Mouse (Mus musculus) 3134 (cell line): ENCODE measurements around the gene Fstl4.
A peak's percentile ranks its signal among the peaks of the same experiment; 100 is the strongest.

Source experiments
- DNase-seq: peaks from one replicate; pipeline ENCODE4 v3.0.0-alpha.2; 2011; ENCODE audit warnings: low spot score; ENCODE audit not compliant: insufficient read length; ENCODE audit errors: extremely low read depth

Fstl4 gene

DNA sequence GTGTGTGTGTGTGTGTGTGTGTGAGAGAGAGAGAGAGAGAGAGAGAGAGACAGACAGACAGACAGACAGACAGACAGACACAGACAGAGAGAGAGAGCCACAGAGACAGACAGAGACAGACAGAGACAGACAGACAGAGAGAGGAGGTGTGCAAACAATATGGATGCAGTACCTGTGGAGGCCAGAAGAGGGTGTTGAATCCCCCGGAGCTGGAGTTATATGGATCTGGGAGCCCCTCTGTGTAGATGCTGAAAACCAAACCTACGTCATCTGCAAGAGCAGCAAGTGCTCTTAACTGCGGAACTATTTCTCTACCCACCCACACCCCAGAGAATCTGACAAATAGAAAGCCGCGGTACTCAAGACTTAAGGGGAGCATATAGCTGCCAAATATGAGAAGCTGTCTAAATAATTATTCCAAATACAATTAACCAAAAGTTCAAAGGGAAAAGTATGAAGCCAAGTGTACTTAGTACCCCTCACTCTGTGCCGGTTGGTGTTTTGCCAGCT, 247.6 kb downstream of the Fstl4 start:
- DNase-seq: no peak

DNA sequence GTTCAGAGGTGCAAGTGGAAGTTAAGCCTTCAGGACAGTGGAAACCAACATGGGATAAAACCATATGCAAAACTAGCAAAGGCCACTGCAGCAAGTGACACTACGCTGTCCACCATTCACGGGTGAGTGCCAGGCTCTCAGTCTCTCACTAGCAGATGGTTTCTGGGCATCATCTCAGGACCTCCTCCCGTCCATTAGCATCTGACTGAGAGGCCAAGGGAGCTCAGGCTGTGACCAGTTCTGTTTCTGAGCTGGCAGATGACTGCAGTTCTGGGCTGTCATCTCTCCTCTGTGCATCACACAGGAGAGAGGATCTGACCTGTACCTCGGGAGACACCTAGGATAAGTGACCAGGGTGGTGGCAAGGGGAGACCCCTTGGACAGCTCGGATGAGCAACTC, 249.5 kb downstream of the Fstl4 start:
- DNase-seq: no peak

DNA sequence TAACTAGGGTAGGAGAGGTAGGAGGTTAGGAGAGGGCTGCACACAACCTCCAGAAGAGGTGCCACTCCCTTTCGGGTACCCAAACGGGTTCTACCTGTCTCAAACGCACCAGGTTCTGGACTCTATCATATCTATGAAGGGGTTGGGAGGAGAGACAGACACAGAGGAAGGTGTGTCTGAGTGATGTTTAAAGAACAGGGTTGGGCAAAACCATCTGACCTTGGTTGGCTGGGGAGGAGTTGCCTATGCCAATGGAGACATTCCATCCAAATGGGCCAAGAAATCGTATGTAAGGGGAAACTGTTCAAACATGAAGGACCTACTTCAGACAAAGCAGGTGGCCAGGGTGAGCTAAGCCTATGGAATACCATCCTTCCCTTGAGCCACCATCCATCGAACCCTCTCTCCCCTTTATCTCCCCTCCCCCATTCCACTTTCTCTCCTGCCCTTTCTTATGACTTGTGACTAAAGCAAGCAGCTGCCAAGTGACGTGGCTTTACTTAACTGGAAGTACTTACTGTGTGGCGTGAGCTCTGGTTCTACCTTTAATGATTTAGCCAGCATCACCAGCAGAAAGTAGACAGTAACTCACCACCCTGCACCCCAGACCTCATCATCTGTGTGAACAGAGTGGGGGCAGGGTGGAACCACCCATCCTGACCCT, 252.1 kb downstream of the Fstl4 start:
- no peak for DNase-seq

DNA sequence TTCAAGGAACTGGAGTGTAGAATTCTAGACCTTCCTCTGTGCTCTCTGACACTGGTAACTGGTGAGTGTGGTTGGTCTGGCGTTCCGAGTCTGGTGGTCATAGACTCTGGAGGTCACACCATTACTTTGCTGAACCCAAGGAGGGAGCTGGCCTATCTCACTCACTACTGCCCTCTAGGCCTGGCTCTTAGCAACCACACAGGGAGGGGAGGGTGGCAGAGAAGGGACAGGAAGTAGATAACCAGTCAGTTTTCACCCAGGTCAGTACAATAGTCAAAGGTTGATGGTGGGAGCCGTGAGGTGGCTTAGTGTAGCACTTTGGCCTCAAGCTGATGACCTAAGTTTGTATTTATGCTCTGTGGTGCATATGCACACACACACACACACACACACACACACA, 255.1 kb downstream of the Fstl4 start:
- no peak for DNase-seq

DNA sequence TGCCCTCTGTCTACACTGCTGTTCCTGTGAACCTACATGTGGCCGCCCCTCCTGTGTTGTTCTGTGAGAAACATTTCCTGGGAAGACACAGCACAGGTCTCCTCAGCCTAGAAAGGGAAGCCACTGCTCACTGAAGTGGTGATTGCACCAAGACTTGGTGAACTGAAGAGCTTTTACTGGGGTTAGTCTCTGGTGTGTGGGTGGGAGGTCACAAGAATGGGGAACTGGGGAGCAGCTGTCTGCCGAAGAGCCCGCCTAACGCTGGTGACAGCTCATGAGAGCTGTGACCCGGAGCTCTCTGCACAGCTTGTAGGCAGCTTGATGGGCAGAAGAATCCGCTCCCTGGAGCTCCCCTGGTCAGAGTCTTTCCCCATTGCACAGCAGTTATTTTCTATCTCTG, 260.0 kb downstream of the Fstl4 start:
- DNase-seq: no peak

DNA sequence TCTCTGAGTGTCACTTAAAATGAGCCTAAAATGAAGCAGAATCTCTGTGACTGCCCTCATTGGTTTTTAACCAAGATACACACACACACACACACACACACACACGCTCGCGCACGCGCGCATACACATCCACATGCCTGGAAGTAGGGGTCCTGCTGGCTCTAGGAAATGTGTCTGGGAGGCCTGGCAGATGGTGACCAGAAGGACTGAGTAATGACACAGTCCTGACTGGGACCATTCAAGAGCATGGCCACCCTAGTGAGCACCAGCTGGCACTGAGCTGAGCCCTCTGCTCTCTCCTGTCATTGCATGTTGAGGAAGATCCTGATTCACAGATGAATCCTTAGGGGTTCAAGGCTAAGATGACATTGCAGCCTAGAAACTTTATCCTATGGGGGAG, 261.3 kb downstream of the Fstl4 start:
- DNase-seq: no peak

DNA sequence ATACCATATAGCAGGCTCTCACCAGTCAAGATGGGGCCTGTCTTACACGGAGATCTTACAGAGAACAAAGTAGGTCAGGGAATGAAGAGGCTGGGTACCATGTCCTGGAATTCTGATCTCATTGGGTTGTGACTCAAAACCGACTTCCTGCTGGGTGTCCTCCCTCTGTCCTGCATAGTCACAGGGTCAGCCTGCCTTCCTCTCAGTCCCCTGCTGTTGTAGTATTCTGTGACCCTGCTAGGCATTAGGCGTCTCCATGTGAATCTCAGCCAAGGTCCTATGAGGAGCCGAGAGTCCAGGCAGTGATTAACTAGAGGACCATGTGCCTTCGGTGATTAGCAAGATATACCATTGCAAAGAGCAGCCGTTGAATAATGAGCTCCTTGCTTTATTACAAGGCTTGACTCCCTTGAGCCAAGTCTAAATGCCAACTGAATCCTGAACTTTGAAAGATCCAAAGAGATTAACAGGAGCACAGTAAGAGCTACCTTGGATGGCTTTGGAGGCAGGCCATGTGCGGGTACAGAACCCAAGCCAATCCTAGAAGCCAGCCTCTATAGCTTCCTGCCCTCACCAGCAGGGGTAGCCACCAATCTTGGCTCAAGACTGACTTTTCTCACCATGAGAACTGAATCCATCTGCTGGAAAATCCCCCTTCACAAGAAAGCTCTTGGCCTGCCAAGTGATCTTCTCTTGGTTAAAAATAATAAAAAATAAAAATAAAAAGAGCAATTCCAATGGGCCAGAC, 264.2 kb downstream of the Fstl4 start:
- DNase-seq: no peak

DNA sequence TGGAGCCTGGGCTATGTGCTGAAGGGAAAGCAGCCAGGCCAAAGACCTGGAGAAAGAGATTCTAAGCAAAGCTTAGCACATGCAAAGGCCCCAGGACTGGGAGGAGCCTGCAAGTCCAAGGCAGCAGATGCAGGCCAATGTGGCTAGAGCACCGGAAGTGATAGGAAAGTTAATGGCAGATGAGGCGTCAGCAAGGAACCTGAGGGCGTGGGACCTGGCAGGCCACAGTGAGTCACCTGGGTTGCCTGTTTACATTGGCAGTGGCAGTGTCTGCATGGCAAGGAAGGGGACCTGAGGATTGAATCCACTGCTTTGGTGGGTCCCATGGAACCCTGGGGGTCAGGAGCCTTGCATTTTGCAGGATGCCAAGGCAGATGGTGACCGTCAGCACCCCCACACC, 267.3 kb downstream of the Fstl4 start:
- peak; percentile 11 for DNase-seq

DNA sequence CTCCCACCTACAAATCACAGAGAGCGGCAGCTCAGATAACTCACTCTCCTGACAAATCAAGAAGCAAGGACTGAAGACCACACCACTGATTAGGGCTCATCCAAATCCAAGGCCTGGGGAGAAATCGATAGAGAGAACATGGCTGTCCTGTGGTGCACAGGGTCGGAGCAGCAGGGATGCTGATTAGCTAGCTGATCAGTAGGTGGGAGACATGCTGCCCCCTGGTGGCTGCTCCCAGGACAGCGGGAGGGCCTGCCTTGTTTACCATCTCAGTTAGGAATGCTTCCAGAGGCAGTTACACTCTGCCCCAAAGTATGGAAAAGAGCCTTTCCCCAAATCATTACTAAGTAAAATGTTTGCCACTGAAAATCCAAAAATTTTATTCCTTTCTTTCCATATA, 267.9 kb downstream of the Fstl4 start:
- peak; percentile 31 for DNase-seq

DNA sequence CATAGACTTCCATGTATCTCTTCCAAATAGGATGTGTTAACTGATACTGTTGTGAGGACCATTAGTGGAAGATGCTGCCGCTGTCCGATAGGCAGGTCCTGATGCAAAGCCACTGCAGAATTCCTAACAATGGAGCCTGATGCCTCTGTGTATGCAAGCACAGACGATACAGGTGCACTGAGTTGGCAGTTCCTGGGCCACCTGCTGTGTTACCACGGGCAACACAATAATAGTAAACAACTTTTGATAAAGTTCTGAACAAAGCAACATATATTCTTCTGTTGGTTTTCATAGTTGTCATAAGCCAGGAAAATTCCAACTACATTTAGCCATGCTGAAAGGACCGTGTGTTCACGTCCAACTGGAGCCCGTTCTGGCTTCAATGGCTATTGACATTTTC, 271.0 kb downstream of the Fstl4 start:
- no peak for DNase-seq

DNA sequence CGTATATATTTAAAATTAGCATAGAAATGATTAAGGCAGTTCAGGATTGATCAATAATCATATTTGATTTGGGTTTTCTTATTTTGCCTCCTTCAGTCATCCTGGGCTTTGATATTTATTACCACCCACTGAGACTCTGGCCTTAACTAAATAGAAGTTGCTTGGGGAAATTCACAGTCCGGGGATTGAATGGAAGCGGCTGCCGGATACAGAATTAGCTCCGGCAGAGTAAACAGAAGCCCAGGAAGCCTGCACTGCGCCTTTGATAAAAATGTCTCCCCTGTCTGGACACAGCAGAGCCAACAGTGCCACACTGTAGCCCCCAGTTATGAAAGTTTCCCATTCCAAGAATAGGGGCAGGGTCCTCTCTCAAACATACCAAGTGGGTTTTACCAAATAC, 282.4 kb downstream of the Fstl4 start:
- DNase-seq: no peak

DNA sequence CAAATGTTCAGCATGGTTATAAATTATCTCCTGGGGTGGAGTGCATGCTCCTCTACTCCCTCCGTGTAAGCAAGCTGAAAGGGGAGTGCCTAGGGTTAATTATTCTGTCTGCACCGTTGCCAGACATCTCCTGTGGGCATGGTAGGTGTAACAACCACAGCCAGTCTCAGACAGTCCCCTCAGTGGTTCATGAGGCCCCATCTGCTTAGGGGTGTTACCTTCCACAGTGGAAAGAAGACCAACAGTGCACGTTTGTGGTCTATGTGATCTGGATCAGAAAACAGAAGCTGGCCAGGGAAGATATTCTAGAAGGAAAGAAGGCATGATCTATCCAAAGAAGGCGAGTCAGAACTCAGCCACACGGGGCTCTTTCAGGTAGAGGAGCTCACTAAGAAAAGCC, 289.7 kb downstream of the Fstl4 start:
- no peak for DNase-seq

DNA sequence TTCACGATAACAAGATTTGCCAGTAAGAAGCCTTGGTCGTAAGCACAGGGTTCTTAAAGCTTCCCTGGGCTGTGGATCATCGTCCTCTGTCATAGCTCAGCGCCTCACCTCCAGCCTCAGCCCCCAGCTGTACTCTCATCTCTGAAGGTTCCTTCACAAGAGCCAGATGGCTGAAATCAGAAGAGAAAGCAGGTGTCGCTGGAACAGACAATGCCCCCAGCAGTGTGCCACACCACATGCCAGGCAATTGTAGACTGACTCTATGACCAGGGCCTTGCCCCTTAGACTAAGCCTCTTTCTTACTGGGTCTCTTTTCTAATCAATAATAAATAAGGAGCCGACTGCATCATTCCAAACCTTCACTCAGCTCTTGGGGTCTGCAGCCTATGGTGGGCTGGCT, 291.5 kb downstream of the Fstl4 start:
- DNase-seq: no peak

DNA sequence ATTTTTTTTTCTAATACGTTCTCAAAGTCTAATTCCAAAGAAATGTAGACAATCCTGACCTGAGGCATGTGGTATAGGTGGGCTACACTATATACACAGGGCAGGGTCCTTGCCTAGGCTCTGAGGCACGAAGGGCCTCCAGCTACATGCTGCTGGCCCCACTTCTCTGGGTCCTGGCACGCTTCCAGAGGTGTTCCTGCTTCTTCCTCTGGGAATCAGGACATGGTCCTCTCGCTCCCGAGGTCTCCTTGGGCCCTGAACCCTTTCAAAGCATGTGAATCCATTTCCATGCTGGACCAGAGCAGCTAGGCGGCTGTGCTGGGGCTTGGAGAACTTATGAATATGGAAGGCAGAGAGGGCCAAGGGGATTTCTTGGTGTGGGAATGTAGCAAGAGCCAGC, 292.3 kb downstream of the Fstl4 start:
- DNase-seq: no peak

DNA sequence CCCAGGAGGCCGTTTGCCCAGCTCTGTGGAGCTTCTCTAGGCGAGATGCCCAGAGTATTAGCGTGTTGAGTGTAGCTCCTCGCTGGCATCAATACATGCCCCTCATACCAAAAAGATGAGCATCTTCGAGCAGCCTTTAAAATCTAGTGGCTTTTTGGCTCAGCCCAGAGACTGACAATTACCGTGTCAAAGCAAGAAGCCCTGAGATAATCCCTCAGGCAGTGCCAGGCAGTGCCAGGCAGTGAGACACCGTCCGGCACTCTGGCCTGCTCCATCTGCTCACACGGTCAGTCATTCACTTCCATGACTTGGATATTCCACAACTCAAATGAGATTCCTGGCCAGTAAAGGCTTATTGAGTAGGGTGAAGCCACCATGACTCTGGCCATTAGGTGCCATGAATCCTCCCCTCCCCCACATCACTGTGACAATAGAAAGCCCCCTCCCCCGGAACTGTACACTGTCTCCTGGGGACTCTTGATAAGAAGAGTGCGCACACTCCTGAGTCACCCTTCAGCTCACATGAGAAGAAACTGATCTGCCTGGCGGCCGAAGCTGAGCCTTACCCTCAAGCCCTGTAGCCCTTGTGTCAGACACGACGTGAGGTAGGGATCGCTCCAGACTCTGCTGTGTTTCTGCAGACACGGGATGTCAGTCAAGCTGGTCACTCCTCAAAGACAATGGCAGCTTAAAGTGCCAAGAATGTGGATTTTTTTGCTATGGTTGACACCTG, 293.6 kb downstream of the Fstl4 start:
- DNase-seq: no peak

DNA sequence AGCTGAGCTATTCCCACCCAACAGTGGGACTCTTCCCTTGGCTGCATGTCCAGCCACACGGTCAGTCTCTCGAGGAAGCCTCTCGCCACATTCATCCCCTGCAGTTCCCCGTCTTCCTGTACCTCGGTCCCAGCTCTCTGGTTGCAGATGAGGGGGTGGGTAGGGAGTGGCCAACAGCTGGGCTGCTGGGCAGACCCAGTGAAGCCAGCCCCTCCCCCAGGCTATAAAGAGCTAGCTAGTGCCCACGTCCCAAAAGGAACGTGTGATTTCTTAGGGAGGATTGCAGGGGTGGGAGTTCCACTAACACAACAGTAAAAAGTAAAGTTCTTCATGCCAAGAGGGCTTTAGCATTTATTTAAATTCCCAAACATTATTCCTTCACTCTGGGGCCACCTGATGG, 294.1 kb downstream of the Fstl4 start:
- DNase-seq: no peak

DNA sequence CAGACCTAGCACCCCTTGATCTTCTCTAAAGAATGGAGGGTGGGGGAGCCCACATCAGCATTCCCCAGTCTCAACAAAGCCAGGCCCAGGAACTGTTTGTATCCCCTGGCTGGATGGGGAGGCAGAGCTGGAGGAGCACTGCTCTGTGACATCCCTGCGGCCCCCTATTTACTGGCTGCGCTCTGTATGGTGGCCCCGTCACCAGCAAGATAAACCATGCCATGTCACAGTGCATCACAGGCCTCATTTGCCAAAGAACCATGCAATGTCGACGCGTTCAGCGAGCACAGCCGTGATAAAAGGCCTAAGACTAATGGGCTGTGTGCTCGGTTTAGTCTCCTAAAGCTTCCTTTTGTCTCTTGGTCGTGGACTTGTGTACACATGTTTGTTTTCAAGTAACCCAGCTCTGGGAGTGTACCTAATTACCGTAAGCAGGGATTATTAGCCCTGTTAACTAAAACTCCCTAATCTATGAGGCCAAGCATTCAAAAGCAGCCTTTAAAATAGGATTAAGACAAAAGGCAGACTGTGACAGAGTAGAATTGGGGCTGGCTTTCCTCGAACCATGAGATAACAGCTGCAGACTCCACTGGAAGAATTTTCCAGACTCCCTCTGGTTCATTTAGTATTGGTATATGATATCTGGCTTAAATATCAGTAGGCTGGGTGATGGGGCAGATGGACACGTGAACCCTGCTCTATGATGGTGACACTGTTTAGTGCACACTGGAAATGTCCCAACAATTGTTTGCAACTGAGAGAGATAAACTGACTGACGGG, 303.5 kb downstream of the Fstl4 start:
- DNase-seq: no peak

DNA sequence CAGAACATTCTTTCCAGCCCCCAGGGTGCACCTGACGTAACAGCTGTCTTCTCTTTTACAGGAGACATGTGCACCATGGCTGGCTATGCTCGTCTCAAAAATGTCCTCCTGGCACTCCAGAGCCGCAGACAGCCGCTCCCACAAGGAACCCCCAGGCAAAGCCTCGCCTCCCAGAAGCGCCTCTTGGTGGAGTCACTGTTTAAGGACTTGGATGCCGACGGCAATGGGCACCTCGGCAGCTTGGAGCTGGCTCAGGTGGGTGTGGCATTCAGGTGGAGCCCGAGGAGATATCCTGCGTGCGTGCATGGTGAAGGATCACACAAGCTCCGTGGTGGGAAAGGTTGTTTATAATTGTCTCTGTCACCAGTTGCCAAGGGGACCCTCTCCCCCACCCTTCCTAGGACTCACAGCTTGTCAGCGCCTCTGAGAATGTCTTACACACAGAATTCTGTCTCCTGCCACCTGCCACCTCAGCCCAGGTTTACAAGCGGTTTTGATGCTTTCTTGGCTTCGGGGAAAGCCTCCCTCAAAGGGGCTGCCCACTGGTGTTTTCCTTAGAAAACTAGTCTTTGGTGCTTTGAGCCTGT, 304.1 kb downstream of the Fstl4 start:
- no peak for DNase-seq

DNA sequence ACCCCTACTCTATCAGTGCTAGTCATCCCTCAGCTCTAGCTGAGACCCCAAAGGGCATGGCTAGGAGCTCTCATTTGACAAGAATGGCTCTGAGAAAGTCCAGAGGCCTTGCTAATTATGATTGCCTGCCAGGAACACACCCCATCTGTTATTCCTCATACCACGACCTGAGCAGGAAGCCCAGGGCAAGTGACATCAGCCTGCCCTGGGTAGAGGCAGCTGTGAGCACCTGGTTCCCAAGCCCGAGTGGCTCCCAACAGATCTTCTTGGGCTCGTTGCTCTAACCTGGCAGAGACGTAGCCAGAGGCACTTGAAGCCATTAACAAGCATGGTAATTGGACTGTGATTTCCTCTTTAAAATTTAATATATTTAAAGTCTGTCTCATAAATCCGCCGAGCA, 305.3 kb downstream of the Fstl4 start:
- DNase-seq: no peak

DNA sequence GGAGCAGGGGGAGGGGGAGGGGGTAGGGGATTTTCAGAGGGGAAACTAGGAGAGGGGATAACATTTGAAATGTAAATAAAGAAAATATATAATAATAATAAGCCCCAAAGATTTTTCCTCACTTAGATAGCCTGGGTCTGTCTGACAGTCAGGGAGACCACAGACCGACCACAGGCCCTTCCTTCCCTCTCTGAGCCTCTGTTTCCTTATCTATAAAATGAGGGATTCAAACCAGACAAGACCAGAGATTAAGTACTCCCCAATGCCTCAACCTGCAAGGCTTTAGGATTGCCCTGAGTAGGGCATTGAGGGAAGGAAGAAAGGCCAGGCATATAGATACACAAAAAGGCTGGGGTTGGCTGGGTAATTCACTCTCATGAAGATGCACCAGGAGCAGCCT, 307.2 kb downstream of the Fstl4 start:
- DNase-seq: no peak

DNA sequence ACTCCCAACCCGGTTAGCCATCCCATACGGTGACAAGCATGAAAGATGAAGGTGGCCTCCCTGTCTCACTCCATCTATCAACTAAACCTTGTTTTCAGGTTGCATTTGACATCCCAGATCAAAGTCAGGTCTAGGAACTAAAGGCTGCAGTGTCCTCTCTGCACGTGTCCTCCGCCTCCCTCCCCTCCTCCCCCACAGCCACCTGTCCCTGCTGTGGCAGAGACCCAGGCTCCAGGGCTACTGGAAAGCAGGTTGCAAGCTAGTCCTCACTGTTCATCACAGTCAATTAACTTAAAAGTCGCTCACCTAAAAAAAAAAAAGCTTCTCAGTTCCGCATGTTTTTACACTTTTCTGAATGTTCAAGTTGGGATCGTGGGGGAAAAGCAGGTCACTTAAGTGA, 313.2 kb downstream of the Fstl4 start:
- no peak for DNase-seq
